Mouse (Mus musculus) neural tube, embryonic 10.5 days (tissue): Measurements from ENCODE around the gene Slc46a1.
A peak's percentile ranks its signal among the peaks of the same experiment; 100 is the strongest.

Experiments used
- DNase-seq: peaks from one replicate; pipeline ENCODE4 v3.0.0-alpha.2; 2017; ENCODE audit warnings: low spot score; ENCODE audit errors: extremely low spot score

Slc46a1 gene

DNA sequence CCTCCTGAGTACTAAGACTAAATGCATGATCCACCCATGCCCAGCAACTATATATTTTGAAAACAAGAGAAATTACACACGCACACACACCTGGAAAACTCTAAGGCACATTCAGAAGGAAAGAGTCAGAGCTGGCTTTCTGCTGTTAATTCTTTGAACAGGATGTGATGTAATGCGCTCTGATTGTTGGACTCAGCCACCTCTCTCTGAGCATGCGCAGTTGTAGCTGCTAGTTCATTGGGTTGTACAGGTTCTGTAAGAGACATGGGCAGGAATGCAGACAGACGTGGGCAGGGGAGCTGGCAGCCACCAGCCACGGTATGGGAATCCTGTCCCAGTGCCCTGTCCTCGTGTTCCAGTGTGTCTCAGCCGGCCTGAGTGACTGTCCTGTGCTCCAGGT, 11.2 kb upstream of the Slc46a1 start:
- no peak for DNase-seq

DNA sequence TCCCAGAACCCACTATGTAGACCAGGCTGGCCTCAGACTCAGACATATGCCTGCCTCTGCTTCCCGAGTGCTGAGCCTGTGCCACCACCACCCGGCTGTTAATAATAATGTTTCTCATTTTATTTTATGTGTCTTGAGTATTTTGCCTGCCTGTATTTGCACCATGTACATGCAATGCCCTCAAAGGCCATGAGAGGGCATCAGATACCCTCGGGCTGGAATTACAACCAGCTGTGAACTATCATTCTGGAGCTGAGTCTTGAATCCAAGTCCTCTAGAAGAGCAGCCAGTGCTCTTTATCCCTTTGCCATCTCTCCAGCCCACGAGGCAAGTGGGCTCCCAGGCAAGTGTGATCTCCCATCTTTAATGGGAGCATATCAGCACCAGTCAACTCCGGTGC, 10.2 kb upstream of the Slc46a1 start:
- peak; percentile 47 for DNase-seq

DNA sequence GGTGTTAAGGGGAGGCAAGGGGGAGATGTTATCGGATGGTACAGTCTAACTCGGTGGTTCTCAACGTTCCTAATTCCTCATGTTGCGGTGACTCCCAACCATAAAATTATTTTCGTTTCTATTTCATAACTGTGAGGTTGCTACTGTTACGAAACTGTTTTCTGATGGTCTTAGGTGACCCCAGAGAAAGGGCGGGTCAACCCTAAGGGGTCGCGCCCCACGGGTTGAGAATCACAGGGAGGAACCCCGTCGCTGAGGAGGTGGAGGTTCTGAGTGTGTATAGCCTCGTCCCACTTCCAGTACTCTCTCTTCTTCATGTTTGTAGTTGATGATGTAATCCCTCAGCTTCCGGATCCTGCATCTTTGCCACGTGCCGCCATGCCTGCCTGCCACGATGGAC, 6.8 kb upstream of the Slc46a1 start:
- DNase-seq, result no peak

DNA sequence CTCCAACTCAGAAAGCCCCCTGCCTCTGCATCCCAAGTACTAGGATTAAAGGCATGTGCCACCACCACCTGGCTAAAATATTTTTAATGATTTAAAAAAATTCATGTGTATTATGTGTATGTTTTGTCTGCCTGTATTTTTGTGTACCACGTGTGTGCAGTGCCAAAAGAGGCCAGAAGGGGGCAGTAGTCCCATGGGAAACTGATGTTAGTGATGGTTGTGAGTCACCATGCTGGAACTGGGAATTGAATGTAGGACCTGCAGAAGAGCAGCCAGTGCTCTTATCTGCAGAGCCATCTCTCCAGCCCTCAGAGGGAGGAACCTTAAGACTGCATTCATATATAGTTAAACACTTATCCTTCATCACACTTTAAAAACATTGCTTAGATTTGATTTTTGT, 3.6 kb upstream of the Slc46a1 start:
- no peak for DNase-seq

DNA sequence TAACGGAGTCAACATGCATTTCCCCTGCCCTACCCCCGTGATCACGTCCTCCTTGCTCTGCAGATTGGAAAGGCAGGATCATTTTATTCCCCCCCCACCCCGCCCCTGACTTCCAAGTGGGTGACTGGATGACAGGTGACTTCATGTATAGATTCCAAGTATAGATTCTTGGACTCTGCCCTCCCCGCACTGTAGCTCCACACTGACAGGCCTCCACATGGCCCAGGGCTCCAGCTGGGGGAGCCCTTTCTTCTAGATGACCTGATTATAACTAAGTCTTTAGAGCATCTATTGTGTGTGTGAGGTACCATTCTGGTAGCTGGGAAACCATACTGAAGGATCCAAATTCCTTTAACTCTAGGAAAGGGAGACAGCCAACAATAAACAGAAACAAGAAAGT, 2.8 kb upstream of the Slc46a1 start:
- DNase-seq, result no peak

DNA sequence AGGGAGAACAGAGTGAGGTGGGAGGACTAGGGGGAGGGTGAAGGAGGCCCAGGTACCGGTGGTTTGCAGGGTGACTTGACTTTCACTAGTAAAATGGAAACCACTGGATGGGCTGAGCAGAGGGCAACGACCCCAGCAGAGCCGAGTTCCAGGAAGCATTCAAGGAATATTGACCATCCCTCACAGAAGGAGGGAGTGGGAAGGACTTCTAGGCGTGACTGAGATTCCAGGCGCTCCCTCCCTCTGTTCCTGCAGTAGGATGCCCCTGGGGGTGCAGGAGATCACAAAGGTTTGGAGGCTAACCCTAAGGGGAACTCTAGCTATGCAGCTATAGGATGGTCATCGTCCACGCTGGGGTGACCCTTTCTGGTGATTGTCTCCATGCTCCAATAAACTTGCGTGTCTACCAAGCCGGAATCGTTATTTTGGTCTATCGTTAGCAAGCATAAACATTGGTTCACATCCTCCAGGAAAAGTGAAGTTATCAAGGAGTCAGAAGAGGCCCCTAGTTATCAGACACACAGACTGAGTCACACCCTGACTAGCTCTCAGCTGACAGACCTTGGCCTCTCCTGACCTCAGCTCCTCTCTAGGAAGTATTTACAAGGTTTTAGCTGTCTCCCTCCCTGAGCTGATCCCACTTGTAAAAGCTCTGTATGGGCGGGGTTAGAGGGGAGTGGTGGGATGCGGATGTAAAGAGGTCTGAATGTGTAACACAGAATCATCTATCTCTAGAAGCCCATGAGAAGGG, 2.0 kb upstream of the Slc46a1 start:
- DNase-seq, result no peak

DNA sequence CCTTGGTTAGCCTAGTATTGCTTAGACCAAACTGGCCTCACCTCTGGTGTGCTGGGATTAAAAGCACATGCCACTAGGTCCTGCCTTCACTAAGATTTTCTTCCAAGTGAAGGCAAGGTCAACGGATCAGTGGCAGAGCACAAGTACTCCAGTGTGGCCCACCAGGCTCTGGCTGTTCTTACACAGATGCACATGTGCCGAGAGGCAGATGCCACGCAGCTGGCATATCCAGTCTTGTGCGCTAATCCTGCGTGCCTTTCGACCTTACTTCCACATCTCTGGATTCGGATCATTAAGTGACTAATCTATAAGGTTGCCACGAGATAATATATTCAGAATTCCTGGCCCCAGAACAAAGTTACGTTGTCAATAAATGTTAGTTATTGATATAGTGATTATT, 381 bp upstream of the Slc46a1 start:
- peak; percentile 18 for DNase-seq

DNA sequence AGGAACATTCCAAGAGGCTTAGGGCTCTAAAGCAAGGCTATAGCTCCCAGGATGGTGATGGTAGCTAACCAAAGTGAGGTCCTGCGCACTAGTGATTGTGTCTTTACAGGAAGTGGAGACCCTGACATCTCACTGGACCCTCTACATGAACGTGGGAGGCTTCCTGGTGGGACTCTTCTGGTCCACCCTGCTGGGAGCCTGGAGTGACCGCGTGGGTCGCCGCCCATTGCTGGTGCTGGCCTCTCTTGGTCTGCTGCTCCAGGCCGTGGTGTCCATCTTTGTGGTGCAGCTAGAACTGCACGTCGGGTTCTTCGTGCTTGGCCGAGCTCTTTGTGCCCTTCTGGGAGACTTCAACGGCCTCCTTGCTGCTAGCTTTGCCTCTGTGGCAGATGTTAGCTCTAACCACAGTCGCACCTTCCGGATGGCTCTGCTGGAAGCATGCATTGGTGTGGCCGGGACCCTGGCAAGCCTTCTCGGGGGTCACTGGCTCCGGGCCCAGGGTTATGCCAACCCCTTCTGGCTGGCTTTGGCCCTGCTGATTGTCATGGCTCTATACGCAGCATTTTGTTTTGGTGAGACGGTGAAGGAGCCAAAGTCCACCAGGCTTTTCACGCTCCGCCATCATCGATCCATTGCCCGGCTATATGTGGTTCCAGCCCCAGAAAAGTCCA, 880 bp downstream of the Slc46a1 start:
- DNase-seq, result no peak

DNA sequence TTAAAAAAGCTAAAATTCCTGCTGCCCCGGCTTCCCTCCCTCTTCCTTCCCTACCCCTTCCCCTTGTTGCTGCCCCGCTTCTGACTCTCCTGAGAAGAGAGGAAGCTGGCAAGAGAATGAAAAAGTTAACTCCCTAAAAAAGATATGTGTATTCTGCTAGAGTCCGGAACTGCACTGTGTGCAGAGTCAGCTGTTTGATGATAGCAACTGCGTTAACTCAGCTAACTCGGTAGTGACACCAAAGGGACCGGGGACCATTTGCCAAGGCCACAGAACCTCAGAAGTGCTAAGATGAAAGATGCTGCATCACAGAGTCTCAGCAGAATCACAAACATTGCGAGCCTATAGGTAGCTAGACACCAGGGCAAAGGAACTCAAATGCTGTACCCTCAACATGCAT, 2.0 kb downstream of the Slc46a1 start:
- no peak for DNase-seq

DNA sequence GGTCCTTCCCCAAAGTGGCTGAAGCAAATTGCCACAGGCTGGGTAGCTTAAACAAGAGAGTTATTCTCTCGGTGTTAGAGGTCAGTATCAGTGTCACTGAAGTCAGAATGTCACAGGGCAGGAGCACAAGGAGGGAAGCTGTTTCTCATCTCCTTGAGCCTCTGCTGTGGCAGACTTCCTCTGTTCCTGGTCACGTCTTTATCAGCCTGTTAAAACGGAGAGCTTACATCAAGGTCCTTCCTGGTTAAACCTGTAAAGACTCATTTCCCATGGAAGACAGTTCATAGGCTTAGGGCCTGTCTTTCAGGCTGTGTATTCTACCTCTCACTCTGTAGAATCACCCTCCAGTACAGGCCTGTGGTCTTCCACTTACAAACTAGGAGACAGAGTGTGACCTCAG, 2.4 kb downstream of the Slc46a1 start:
- no peak for DNase-seq

DNA sequence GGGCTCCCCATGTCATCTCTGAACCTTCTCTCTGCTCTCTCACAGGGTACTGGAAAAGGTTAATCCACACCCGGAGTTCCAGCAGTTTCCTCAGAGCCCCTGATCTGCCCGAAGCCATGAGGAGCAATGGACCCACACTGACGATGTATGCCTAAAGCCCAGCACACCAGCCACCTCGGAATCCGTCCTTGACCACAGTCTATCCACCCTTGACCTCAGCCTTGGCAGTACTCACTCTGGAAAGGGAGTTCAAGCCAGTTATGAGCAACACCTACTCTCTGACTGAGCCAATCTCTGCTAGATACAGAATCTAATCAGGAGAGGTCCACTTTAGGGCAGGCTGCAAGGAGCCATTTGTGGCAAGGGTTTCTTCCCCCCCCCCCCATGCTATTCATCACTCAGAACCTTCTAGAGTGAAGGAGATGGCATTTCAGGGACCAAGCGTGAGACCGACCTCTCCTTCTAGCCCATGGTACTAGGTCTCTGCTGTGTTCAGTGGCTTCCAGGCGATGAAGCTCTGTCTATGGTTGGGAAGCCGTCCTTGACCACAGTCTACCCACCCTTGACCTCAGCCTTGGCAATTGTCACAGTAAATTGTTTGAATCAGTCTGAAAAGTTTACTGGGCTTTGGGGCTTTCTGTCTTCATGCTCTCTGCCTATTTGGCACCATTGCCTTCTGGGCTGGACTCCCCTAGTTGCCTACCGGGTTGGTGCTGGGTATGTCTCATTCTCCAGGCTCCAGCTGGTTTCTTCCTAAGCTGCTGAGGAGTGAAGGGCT, 6.0 kb downstream of the Slc46a1 start:
- DNase-seq, result no peak

DNA sequence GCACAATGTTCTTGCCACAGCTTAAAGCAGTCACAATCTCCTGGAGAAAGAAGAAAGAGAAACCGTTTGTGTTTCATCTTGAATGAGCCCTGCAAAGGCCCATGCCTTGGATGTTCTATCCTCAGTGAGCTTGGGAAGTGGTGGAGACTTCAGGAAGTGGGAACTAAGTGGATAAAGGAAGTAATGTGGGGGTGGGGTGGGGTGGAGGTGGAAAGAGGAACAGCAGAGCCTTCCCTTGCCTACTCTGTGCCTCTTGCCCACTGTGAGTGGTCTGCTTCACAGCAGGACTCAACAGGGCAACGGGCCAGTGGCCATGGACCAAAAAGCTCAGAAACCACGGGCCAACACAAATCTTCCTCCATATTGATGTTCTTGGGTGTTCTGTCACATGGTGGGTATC, 9.8 kb downstream of the Slc46a1 start:
- DNase-seq, result no peak

DNA sequence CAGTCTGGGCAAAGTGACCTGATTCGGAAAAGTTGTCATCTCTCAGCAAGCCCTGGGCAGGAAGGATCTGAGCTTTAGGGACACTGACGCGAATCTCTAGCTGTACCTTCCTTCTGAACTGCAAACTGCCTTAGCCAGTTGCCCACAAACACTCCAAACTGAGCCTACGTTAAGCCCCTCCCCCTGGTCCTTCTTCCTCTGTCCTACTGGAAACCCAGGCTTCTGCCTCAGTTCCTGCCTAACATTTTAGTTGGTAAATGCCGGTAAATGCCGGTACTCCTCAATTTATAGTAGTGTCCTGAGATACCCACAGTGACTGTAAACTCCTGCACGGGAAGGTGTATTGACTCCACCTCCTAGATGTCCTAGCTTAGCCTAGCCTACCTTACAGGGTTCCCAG, 18.1 kb downstream of the Slc46a1 start:
- DNase-seq, result no peak

DNA sequence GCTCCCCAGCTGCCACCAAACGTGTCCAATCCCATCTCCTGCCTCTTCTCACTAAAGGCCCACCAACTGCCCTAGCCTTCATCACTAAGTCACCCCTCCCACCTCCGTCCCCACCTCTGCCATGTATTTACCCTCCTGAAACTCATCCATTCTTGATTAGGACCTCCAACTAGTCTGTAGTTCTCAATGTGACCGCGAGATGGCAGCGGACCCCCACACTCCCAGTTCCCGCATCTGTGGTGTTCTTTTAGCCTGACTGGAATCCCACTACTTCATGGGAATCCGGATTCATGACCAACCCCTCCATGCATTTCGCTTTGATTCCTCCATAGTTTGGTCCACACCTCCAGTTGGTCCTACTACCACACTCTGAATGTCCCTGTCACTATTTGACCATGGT, 22.7 kb downstream of the Slc46a1 start:
- DNase-seq, result peak; percentile 81

DNA sequence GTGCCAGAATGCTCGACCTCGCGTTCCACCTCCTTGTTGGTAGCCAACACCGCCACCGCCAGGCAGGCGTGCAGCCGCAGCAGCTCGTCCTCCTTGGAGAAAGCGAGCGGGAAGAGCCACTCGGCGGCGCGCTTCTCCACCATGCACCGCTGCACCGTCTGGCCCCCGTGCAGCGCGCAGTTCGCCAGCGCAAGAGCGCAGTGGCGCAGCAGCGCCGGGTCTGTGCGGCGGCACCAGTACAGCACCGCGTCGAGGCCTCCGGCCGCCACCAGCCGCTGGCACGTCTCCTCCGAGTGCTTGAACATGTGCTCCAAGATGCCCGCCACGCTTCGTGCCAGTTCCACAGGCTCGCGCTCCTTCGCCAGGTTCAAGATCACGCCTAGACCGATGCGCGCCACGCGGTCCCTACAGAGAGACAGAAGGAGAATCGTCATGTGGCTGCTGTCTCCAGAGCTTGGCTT, 25.3 kb downstream of the Slc46a1 start:
- DNase-seq, result peak; percentile 57

DNA sequence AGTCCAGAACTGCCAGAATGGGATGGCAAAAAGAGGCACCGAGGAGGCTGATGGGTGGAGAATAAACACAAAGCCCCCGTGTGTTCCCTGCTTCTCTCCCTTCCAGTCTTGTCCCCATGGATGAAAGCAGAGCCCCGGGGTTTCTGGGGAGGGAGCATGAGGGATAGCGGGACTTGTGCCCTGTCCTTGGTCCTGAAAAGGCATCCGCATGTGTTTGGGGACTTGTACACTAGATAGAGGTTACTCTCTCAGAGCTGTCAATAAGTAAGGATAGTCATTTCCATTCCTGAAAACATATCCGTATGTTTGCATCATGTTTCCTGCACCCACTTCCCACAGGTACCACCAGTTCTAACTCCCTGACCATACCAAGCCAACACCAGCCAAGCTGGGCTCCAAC, 30.4 kb downstream of the Slc46a1 start:
- DNase-seq, result peak; percentile 49

DNA sequence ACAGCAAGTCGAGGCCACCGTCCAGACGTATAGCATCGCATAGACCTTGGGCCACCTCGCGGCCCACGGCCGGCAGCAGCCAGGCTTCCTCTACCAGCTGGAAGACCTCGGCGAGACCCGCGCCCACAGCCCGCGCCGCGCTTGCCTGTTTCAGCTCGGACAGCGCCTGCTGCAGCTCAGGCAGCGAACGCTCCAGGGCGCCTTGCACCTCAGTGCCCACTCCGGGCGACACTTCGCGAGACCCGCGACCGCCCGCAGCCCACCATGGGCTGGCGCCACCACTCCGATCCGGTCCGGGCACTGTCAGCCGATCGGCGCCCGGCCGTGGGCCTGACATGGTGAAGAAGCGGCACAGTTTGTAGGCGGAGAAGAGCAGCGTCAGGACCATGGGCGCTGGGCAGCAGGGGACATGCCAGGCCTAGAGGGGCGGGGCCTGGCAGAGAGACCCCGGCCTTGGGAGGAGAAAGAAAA, 31.6 kb downstream of the Slc46a1 start:
- peak; percentile 70 for DNase-seq

DNA sequence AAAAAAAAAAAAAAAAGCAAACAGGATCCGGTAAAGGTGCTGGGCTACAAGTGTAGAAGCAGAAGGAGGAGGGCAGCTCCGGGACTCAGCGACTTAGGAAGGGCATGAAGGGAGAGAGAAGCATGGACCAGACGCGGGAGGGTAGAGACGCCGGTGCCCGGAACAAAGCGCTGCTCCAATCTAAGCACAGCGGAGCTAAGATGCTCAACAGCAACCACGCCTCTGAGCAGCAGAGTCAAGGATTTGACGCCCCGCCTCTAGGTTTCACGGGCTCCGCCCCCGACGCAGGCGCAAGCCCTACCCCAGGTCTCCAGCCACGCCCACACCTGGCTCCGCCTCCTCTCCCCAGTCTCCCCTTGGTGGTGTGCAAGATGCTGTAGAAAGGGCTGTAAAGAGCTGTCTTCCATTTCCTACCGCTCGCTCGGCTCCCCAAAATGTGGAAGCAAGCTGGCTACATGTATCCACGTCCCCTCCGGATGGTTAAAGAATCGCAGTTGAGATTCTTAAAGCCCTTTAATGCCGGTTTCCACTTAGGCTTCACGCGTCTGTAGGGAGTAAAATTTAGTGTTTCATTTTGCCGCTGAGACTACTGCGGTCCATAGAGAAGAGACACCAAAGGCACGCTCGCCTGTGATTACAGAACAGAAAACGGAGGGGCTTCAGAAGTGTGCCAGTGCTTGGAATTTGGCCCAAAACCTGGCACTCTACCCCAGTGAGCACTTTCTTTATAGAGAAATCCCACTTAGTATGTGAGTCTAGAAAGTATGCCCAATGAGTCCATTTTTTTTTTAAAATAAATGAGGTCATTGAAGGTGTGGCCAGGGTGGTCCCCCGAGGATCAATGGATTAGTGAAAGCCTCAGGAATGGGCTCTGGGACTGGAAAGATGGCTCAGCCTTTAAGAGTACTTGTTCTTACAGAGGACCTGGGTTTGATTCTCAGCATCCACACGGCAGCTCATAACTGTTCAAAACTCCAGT, 32.3 kb downstream of the Slc46a1 start, which contains the start of gene Sarm1:
Gene Sarm1 (minus strand): TSS at position 211 of the 979 bp plus-strand sequence.
- peak; percentile 93 for DNase-seq

DNA sequence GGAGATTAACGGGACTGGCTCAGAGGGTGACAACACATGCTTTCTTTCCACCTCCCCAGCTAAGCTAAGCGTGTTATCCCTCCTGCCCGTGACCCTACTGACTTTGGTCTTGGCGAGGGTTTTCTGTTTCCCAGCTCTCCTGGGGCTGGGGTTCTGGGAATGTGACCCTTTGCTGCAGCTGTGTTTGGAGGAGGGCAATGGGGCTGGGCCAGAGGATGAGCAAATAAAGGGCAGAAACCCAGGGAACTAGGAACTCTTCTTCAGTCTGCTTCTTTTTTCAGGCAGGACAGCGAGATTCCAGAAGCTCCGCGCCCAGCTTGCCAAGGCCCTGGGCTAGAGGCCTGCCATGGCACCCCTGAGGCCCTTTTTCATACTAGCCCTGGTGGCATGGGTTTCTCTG, 33.5 kb downstream of the Slc46a1 start, which contains the start of gene Vtn:
Gene Vtn (plus strand): TSS at position 88 of the 400 bp plus-strand sequence.
- DNase-seq, result no peak

DNA sequence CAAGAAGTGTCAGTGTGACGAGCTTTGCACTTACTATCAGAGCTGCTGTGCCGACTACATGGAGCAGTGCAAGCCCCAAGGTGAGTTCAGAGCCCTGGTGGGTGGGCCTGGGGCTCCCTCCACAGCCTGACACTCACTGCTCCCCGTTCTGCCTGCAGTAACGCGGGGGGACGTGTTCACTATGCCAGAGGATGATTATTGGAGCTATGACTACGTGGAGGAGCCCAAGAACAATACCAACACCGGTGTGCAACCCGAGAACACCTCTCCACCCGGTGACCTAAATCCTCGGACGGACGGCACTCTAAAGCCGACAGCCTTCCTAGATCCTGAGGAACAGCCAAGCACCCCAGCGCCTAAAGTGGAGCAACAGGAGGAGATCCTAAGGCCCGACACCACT, 34.0 kb downstream of the Slc46a1 start:
- DNase-seq, result no peak
